Mouse (Mus musculus) macrophage (primary cell): ENCODE results near the gene Col24a1. TPM values are rescaled to one million over a fixed set of nuclear protein-coding genes. Genes with fewer than 3 reads are reported as not detected.

Source experiments
- H3K27ac ChIP-seq: fragments of 350-480 bp; formaldehyde crosslinking; 2 replicates; pipeline ENCODE4 v1.9.0; 2021
- H3K36me3 ChIP-seq: fragments of 350-480 bp; formaldehyde crosslinking; 2 replicates; pipeline ENCODE4 v1.9.0; 2021; ENCODE audit errors: inconsistent target
- H3K4me3 ChIP-seq: fragments of 350-480 bp; formaldehyde crosslinking; 2 replicates; pipeline ENCODE4 v1.9.0; 2021; ENCODE audit errors: inconsistent target
- H3K79me2 ChIP-seq: fragments of 350-480 bp; formaldehyde crosslinking; 2 replicates; pipeline ENCODE4 v1.9.0; 2021; ENCODE audit errors: inconsistent target
- WGBS: methylation state at CpG from one replicate; pipeline ENCODE4 v1.1.7; 2026; ENCODE audit warnings: inconsistent platforms; ENCODE audit not compliant: missing documents; 5-methylcytosine and 5-hydroxymethylcytosine counted together
- polyA plus RNA-seq: library from polyadenylated mRNA; stranded (reverse); fragments of 250-400 nt; gene quantifications from 3 replicates; pipeline ENCODE4 v1.2.4, GENCODE M21; 2018; ENCODE audit warnings: inconsistent platforms
- total RNA-seq, 78 experiments: library from RNA; depleted of rRNA; stranded (reverse); fragments of 250-400 nt; gene quantifications; 1 replicate in 9 of 78; 2 replicates in 24 of 78; 3 replicates in 43 of 78; 4 replicates in 2 of 78; pipeline ENCODE4 v1.2.4; 2018; ENCODE audit warnings: inconsistent platforms in 56 of 78

Gene Col24a1
- under 1 TPM in 2 of 26 experiments, not detected in 24; 0.08 to 0.41 TPM for total RNA-seq (2018; cell fraction: chromatin; rRNA removed)
- total RNA-seq (2018; cell fraction: cytosol; rRNA removed): not detected
- not detected for total RNA-seq (2018; cell fraction: nucleus; rRNA removed)
- polyA plus RNA-seq: not detected in 3 replicates

DNA sequence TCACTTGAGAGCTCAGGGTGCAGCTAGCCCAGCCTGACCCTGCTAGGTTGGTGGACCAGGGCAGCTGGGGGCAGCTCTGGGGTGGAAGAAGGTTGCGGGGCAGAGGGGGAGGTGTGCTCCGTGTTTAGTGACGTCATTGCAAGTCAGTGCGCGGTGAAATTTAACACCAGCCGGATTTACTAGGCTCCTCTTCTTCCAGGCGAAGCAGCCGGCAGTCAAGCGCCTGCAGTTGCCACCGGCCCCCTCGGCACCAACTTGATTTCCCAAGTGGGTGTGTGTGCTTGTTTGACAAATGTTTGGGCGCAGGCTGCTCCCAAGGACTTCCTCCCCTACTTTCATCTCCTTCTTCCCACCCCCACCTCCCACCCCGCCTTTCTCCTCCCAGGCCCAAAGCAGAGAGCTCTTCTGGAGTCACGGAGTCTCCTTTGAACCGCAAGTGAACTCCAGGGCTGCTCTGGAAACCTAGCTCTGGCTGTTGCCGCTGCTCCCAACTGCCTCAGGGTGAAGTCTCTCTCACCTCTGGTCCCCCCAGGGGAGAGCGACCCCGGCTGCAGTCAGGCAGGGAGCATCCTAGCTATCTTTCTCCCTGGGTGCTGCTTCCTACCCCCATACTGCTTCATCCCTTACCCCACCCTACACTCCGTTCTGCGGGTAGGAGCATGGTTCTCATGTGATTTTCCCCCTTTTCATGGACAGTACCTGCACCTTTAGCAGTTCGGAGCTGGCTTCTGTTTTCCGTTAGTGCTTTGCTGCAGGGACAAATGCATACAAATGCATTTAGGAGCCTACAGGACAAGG, at the start of gene Col24a1:
Gene Col24a1, plus strand, starts transcription at position 136 of the 798 bp plus-strand sequence.
- Histone ChIP-seq H3K79me2 (no peaks in the 10 kb centered on the region), H3K27ac (no peak within 1 kb of the TSS), H3K4me3 (no peak within 1 kb of the TSS), H3K36me3 (no peaks in the 10 kb centered on the region)
- WGBS: 3% methylated on average over 22 of the region's 22 CpGs

DNA sequence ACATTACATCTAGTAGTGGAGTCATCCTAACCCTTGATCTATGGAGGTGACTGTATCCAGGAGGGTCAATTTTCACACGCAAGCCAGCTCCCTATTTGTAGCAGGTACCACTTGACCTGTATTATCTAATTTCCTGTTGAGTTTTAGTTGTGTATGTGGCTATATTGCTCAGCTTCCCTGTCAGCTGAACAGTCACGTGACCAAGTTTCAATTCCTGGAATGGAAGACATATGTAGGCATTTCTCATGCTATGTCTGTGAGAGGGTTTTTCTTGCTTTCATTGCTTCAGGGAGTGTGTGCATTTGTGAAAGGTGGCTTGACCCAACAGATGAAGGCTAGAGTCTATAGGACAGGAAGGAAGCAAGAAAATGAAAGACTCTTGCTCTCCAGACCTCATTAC, 44.2 kb upstream of the Col24a1 start:
- 83% methylated on average over 2 of the region's 2 CpGs for WGBS
- no peak overlapping the region for H3K27ac ChIP-seq
- H3K36me3 ChIP-seq: no peaks in the 10 kb centered on the region
- H3K79me2 ChIP-seq: no peaks in the 10 kb centered on the region
- no peak overlapping the region for H3K4me3 ChIP-seq

DNA sequence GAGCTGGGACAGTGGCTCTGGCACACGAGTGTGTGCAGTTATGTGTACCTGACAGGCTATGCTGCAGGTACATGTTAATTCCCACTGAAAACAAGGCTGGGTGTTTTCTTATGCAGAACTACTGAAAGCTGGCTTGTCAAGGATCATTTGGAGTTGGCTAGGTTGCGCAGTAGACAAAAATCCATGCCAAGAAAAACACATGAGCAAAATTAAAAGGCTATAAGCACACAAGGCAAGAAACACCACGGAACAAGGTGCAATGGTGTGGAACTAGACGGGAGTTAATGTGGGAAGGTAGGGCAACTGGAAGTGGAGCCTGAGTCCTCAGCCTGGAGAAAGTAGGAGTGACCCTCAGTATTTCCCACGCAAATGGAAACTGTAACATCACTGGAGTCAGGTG, 39.2 kb upstream of the Col24a1 start:
- Histone ChIP-seq H3K4me3 (no peak overlapping the region), H3K79me2 (no peaks in the 10 kb centered on the region), H3K27ac (no peak overlapping the region), H3K36me3 (no peaks in the 10 kb centered on the region)
- WGBS: 72% methylated on average over 5 of the region's 5 CpGs

DNA sequence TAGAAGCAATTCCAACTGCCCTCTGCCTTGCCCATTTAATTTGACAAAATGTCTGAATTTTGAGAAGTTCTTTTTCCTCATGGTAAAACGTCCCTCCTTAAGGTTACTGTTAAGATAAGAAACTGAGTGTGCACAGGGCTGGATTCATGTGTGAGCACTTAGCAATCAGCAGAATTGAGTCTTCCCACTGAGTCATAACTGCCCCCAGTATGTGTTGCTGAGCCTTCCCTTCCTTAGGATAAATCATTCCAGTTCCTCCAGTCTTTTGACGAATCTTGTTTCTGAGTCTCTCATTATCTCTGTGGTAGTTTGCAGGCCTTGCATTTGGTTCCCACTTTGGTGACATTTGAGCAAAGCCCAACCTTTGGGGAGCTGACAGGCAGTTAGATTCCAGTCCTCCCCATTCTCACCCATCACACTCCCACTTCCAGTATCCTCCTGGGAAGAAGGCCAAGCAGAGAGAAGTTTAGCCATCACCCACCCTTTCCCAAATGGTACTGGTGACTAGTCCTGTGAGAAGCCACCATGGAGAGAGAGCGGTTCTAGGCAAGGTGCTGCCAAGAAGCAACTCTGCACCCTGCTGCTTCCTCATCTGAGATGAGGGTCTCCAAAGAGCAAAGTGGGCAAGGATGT, 37.4 kb upstream of the Col24a1 start:
- no peaks in the 10 kb centered on the region for H3K79me2 ChIP-seq
- no peak overlapping the region for H3K27ac ChIP-seq
- no peak overlapping the region for H3K4me3 ChIP-seq
- WGBS: 80% methylated on average over 3 of the region's 3 CpGs
- H3K36me3 ChIP-seq: no peaks in the 10 kb centered on the region

DNA sequence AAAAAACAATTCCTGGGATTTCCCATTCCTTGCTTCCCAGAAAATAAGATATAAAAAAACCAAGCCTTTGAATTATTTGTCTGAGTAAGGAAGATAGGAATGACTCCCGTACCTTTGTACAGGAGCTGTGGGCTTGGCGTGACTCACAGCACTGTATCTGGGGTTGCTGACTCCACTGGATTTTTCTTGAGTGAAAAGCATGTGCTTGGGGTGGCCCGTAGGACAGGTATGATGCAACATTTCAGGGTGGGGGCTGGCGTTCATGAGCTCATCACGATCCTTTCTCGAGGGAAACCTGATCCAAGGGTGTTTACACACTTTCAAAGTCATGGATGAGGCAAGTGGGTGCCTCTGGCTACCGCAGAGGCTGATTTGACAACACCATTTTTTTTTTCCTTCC, 35.6 kb upstream of the Col24a1 start:
- no peaks in the 10 kb centered on the region for H3K79me2 ChIP-seq
- no peak overlapping the region for H3K4me3 ChIP-seq
- 86% methylated on average over 7 of the region's 7 CpGs for WGBS
- H3K27ac ChIP-seq: no peak overlapping the region
- no peaks in the 10 kb centered on the region for H3K36me3 ChIP-seq

DNA sequence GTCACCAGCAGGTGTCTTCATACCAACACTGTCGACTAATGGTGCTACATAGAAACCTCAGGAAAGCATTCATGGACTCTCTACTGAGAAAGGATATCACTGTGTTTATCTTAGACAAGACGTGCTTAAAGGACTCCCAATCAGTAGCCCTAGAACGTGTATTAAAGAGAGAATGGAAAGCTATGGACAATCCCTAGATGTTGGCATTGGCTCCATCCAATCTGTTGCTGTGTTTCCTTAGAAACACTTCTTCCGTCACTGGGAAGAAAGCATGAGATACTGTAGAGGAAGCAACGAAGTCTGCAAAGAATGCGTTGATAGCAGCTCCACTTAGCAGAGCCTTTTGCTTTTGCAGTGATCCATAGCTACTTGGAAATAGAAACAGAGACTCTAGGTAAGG, 32.6 kb upstream of the Col24a1 start:
- Histone ChIP-seq H3K4me3 (no peak overlapping the region), H3K79me2 (no peaks in the 10 kb centered on the region), H3K27ac (no peak overlapping the region), H3K36me3 (no peaks in the 10 kb centered on the region)
- 84% methylated on average over 6 of the region's 6 CpGs for WGBS

DNA sequence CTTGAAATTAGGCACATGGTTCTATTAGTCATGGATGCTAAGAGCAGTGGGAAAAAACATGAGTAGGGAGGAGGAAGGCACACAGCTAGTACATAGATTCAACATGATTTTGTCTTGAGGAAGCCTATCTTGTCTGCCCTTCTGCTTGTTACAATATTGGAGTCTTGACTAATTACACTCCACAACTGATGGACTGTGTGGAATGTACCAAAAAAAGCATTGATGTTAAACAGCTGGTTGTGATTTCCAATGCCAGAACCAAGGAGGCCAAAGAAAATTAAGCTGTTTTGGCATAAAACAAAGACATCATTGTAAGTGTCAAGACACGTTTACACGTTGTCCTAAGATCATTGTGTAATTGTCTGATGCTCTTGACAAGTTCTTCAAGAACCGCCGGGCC, 29.1 kb upstream of the Col24a1 start:
- no peaks in the 10 kb centered on the region for H3K36me3 ChIP-seq
- no peak overlapping the region for H3K27ac ChIP-seq
- H3K4me3 ChIP-seq: no peak overlapping the region
- H3K79me2 ChIP-seq: no peaks in the 10 kb centered on the region
- 83% methylated on average over 4 of the region's 4 CpGs for WGBS

DNA sequence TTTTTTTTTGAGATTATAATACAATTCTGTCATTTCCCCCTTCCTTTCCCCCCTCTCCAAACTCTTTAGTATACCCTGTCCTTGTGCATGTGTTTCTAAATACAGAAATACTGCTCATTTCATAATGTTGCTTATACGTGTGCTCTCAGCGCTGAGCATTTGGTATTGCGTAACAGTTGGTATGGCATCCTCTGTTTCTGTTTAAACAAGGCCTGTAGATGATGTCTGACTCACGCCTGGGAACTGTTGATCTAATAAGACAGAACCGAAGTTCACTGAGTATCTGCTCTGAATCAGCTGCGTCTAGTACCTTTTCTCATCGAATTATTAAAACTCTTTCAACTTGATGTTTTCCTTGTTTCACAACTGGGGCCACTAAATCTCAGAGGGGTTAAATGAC, 24.2 kb upstream of the Col24a1 start:
- Histone ChIP-seq H3K4me3 (no peak overlapping the region), H3K36me3 (no peaks in the 10 kb centered on the region), H3K79me2 (no peaks in the 10 kb centered on the region), H3K27ac (no peak overlapping the region)
- WGBS: 64% methylated on average over 7 of the region's 7 CpGs

DNA sequence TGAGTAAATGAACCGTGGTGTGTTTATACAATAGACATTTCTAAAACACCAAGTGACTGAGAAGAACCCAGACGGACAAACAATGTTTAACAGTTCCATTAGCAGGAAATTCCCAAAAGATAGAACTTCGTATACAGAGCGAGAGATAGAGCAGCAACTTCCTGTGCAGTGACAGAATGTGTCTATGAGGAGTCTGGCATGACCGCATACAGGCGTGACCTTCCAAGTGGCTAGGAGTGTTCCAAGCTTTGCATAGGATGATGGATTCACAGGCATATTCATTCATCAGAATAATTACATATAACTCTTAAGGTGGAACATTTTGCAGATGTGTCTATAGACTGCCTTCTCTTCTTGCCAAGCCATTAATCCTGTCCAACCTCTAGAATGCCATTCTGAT, 18.1 kb upstream of the Col24a1 start:
- WGBS: 88% methylated on average over 6 of the region's 6 CpGs
- H3K4me3 ChIP-seq: no peak overlapping the region
- H3K27ac ChIP-seq: no peak overlapping the region

DNA sequence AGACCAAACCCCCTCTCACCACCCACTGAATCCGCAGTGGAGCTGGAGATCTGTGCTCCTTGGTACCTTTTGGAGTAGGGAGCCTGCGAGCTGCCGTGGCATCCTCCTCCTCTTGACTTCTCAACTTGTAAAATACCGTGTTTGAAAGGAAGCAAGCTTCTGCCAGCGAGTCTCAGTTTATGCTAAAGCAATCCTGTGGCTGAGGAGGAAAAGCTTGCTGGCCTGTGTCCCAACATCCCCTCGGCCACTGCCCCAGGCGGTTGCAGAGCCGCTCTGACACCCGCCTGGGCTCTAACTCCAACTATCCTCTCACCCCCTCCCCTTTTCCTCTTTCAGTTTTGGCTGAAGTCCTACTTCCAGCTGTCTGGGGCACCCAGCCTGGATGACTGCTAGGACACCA, 935 bp downstream of the Col24a1 start:
- 2% methylated on average over 9 of the region's 9 CpGs for WGBS
- H3K36me3 ChIP-seq: no peaks in the 10 kb centered on the region
- H3K79me2 ChIP-seq: no peaks in the 10 kb centered on the region
- H3K4me3 ChIP-seq: no peak overlapping the region
- no peak overlapping the region for H3K27ac ChIP-seq

More for the DNA sequence above, 18.1 kb upstream of the Col24a1 start:
- Histone ChIP-seq H3K79me2 (no peaks in the 10 kb centered on the region), H3K36me3 (no peaks in the 10 kb centered on the region)

DNA sequence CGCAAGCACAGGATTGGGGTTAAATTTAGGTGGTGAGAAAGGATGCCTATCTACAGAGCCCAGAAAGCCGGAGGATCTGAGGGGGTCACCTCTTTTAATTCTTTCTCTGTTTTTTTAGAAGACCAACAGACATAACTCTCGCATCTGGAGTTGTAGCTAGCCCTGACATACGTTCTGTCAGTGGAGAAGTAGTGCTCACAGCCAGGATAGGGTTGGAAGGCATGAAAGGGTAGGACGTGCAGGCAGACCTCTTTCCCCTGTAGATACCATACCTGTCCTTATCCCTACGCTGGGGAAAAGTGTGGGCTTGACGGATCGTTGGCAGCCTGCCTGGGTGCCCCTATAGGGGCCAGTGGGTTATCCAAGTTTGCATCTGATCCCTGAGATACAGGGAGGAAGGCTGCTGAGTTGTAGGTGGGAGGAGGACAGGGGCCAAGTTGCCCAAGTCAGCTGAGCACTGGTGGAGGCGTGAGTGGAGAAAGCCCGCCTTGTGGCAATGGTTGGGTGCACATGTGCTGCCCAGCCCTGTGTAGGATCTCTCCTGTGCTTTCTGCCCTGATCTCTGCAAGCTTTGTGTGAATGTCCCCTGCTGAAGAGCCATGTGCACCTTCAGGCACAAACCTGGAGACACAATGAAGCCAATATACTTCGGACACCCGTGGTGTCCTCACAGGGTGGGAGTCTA, 1.5 kb downstream of the Col24a1 start:
- WGBS: 60% methylated on average over 12 of the region's 12 CpGs
- Histone ChIP-seq H3K4me3 (no peak overlapping the region), H3K36me3 (no peaks in the 10 kb centered on the region), H3K27ac (no peak overlapping the region), H3K79me2 (no peaks in the 10 kb centered on the region)

DNA sequence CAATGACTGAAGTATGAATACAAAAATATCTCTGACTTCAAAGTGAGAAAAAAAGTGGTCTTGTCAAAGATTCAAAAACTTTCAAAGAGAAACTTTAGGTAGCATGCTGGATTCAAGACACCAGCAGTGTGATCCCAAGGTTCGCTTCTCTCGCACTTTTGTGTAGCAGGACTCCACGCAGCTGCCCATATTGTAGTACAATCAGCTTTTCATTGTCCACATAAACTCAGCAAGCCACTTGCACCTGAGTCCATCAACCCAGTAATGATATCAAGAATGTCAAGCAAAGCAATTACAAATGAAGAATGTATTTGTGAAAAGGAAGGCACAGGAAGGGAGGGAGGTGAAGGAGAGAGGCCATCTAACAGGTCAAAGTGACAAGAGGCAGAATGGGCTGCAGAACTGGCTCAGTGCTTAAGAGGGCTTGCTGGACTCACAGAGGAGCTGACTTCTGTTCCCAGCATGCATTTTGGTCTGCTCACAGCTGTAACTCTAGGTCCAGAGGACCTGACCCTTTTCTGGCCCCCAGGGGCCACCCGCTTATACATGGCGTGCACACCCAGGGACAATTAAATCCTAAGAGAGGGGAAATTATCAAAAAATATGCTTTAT, 7.8 kb downstream of the Col24a1 start:
- Histone ChIP-seq H3K4me3 (no peak overlapping the region), H3K36me3 (no peaks in the 10 kb centered on the region), H3K27ac (no peak overlapping the region), H3K79me2 (no peaks in the 10 kb centered on the region)
- 93% methylated on average over 5 of the region's 5 CpGs for WGBS

DNA sequence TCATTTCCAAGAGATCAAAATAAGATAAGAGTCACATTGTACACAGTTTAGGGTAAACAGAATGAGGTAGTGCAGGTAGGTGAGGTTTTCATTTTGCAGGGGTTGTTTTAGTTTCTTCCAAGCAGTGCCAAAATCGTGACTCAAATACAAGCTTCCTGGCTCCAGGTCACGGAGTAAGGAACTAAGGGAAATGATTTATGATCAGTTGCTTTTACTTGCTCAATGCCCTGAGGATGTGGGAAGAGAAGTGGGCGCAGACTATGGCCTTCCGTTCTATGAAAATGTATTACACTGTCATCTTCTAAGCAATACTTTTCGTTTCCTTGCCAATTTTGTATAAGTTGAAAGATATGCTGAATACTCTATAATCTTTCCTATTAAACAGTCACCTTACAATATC, 13.0 kb downstream of the Col24a1 start:
- WGBS: 2% methylated on average over 5 of the region's 5 CpGs
- Histone ChIP-seq H3K36me3 (no peaks in the 10 kb centered on the region), H3K79me2 (no peaks in the 10 kb centered on the region), H3K4me3 (no peak overlapping the region), H3K27ac (no peak overlapping the region)

DNA sequence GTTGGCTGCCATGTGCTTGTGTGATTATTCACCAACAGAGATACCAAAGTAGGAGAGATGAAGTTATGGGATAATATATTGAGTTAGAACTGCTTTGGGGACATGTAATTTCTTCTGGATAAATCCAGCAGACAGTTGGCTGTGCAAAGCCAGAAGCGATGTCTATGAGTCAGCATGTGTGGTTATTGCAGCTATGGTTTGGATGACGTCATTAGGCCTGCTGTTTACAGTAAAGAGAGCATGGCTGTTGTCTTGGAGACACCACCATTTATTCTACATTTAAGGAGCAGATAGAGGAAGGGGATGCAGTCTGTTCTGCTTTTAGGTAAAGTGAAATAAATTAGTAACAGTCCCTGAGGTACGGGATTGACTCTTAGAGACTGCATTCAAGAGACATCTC, 14.9 kb downstream of the Col24a1 start:
- Histone ChIP-seq H3K36me3 (no peaks in the 10 kb centered on the region), H3K27ac (no peak overlapping the region), H3K4me3 (no peak overlapping the region), H3K79me2 (no peaks in the 10 kb centered on the region)
- 47% methylated on average over 3 of the region's 3 CpGs for WGBS
